Mouse (Mus musculus) urinary bladder, postnatal 4 days (tissue): ENCODE measurements around the gene Rph3a.
"Not testable (repeated sequence)": the region's sequence is repeated elsewhere in the genome, so short reads cannot be mapped to it uniquely, and the experiment has no call there.

Source experiments
- DNase-seq, 2 experiments: peaks; one replicate each; pipeline ENCODE4 v3.0.0; 2021 to 2022; ENCODE audit warnings: low spot score in 2 of 2

The Rph3a gene

DNA sequence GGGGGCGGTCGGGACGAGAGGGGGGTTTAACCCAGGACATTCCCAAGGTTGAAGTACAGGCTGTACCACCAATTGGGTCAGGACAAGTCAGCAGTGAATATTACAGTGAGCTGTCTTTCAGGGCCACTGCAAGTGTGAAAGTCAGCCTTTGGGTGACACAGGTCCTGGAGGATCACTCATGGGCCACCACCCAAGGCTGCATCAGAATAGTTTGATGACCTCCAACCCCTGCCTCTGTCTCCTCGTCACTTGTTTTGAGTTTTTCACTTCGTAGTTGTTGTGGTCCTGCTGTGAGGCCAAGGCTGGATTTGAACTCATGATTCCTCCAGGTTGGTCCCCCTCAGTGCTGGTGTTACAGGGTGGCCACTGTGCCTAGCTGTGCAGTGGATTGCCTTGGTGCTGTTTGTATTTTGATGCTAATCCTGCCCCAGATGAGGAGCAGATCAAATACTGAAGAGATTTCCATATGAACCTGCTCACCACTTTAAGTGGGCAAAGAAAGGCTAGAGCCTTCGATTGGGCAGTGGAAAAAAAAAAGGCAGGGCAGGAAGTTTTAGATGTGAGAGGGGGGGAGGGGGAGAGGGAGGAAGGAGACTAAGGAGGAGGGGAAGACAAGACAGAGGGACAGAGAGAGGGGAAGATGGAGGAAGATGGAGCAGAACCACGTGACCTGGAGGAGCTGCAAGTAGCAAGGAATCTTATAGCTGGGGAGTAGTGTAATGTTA is 101.5 kb downstream of the Rph3a start:
- no peak for DNase-seq

DNA sequence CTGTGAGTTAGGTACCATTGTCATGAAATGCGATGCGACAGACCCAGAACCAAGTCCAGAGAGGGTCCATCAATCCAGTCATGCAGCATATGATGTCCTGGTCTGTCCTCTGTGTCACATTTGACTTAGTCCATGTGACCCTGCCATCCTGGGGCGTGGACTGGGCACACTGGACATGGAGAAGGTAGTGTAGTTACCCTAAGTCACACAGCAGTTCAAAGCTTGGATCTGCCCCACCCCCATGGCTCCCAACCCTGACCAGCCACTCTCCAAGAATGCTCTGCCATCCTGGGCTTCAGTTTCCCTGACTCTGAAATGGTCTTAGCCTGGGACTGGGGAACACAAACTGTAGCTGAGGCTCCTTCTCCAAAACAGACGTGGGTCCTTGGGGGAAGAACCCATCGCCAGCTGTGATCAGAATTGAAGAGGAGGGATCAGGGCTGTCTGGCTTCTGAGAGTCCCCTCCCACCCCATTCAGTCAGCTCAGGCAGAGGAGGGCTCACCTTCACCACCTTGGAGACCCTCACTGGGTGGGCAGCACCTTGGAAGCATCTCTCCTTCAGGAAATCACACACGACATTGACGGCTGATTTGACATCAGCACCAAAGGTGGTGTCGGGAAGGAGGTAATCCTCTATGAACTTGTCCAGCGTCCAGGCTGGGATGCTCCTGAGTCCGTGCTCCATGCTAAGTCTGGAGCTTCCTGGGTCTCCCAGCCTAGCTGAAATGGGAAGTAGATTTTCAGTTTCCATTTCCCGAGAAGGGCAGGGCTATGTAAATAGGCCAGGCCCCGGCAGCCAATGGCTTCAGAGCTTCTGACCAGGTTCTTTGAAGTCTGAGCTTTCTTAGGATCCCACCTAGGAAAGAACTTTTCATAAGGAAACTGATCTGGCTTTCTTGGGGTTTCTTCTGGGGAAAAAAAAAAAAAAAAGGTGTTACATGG is 102.8 kb downstream of the Rph3a start, which contains the start of gene Oas1a:
TSS of gene Oas1a (minus strand) at position 731 of the 943 bp plus-strand sequence.
- peak in 1 of 2 experiments; percentile 54 for DNase-seq

DNA sequence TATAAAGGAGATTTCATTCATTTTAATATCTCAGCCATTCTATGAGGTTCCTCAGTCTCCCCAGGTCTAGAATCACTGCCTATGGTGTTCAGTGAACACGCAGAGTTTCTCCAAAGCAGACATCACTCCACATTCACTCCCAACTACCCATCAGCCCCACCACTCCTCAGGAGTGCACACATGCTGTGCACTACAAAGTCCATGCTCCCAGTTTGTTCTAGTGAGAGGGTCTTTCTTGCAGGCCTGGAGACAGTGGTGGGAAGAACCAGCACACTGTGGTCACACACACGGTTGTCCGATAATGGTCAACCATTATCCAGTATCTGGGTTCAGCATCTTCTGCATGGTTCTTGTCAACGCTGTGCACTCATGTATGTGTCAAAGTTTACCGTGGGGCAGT is 107.8 kb downstream of the Rph3a start:
- DNase-seq, result peak in 1 of 2 experiments; percentile 54

DNA sequence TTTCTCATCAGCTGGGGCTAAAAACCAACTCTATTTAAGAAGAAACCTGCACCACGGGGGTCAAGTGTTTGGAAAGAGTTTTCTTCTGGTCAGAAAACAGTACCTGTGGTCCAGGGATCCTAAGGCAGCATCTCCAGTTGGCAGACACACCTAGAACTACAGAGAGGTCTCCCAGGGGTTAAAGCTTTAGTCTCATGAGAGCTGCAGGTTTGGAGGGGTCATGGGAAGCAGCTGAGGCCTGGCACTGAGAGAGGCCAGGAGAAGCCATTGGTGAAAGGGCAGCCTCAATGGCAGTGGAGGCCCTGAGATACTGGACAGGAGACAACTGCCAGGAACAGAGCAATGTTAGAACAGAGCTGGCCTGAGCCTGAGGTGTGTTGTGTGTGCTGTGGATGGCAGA is 109.2 kb downstream of the Rph3a start:
- peak in 1 of 2 experiments; percentile 56 for DNase-seq

- peak in 1 of 2 experiments; percentile 55 for DNase-seq
Observed at GRCm38 (mm10) chr5:120898726-120899125, 111.2 kb downstream of the Rph3a start.

GRCm38 (mm10) chr5:120898307-120898706 is 111.6 kb downstream of the Rph3a start:
- DNase-seq, result peak in 1 of 2 experiments; percentile 58

- peak in 1 of 2 experiments; percentile 47 for DNase-seq
Observed at GRCm38 (mm10) chr5:120895231-120895900, 114.5 kb downstream of the Rph3a start.

GRCm38 (mm10) chr5:120894692-120895091 is 115.2 kb downstream of the Rph3a start:
- DNase-seq, result not testable (repeated sequence)

- not testable (repeated sequence) for DNase-seq
Observed at GRCm38 (mm10) chr5:120893866-120894265, 116.0 kb downstream of the Rph3a start.

DNA sequence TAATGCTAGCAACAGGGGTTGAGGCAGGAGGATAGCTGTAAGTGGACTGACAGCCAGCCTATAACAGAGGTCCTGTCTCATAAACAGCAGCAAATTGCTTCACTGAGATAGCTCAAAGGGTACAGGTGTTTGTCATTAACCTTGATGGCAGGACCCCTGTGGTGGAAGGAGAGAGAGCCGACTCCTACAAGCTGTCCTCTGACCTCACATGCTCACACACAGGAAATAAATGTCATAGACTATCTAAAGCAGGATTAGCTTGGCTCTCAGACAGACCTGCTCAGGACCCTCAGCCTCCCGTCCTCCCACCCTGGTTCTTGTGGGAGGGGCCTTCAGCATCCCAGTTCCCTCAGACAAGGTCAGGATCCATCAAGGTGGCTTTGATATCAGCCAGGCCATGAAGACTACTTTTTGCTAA is 117.6 kb downstream of the Rph3a start:
- DNase-seq, result peak in 1 of 2 experiments; percentile 50

DNA sequence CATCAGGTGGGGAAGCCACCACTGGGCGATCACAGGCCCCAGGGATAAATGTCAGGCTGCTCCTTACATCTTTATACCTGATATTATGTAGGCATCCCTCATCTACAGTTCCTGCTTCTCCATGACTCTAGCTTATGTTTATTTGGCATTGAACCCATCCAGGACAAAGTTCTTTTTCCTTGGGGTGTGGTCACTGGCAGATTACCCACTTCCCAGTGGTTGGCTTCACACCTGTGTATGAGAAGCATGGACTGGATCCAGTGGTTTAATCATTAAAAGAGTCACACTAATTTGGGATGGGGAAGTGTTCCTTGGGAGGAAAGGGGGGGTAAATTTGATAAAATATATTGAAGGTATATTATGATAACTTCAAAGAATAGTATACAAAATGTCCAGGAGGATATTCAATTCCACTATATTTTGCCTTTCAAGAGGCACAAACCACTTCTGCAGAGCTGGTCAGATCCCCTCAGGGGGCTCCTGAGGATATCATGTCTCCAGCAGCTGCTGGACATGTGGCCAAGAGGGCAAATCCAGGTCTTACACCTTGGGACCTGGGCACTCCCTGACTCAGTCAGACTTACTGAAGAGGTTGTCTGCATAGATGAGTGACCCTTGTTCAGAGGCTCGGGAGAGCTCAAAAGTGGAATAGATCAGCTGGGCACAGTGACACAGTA is 118.2 kb downstream of the Rph3a start:
- DNase-seq, result peak in 1 of 2 experiments; percentile 57

DNA sequence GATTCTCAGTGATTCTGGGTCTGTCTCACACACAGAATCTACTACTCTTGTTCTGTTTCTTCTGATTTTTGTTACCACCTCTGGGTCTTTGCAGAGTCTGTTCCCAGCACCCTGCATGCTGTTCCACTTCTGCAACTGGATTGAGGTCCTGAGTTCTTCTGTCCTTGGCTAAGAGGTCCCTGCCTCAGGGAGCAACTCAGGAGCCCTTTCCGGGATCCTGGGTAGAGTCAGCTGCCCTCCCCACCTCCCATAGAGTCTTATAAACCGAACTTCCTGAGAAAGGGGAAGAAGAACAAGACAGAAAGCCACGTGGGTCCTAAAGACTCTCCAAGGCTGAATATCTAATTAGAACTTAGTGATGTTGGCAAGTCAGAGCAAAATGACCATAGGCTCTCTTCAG is 118.9 kb downstream of the Rph3a start:
- DNase-seq, result peak in 1 of 2 experiments; percentile 44
